In the genomic region with DNA sequence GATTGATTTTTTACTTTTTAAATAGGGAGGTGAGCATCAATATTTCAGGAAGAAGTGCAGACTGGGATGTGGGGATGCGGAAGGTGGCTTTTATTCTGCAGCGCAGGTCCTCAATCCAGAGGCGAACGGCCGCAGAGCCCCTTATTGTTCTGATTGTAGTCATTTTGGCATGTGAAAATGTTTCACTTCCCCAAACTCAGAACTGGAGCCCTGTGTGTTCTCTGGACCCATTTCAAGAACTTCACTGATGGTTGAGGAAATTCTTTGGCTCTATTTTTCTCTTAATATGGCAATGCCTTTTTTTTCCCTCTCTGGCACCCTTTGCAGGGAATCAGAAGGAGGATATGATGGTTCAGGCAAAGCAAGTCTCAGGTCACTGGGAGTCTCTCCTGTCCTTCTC, we compare ENCODE assay signal across 13 mouse cellular contexts. TPM values are rescaled to one million over a fixed set of nuclear protein-coding genes. Genes with fewer than 3 reads are reported as not detected.
DNase-seq lines count a peak whose midpoint lies in the region; ATAC-seq lines count a peak whose summit lies in the region.
"Had no signal": no experiment of that assay in that cellular context is flagged by ENCODE, and none has a peak within 500 bp of the region (broad histone marks: within the 10 kb centered on the region; RNA-seq: fewer than 3 reads in every experiment).

No protein-coding gene starts in this region.

- H3K9me3 ChIP-seq in limb, embryonic 13.5 days, result no peaks in the 10 kb centered on the region
- no peaks in the 10 kb centered on the region for H3K9me3 ChIP-seq in limb, embryonic 10.5 days (replicated peaks)
- no peaks in the 10 kb centered on the region for H3K9me3 ChIP-seq in neural tube, embryonic 15.5 days (replicated peaks)
- H3K9me3 ChIP-seq: liver, embryonic 12.5 days had no signal

- peak overlapping the region; percentile 45; the same call in 1 of the 2 replicates for H3K27ac ChIP-seq in limb, embryonic 13.5 days
- no peak overlapping the region for H3K27ac ChIP-seq in limb, embryonic 10.5 days
- H3K27ac ChIP-seq in neural tube, embryonic 15.5 days (replicated peaks), result no peak overlapping the region
- H3K27ac ChIP-seq: hindbrain, embryonic 14.5 days; liver, embryonic 12.5 days had no signal

- DNase-seq in limb, embryonic 10.5 days (ENCODE audit: low spot score), result no peak
- peak; percentile 68 for DNase-seq in Muller cell, postnatal 12 days (ENCODE audit: inconsistent ontology term)
- DNase-seq in brain, adult 2 months (ENCODE audit: low read depth, low spot score), result peak; percentile 26
- DNase-seq: cerebellum, adult 11-12 months; kidney, adult 11 months; right cerebral cortex, postnatal 4 days had no signal

- peaks cover 72% of the 10 kb centered on the region for H3K4me1 ChIP-seq in limb, embryonic 13.5 days
- peaks cover 42% of the 10 kb centered on the region for H3K4me1 ChIP-seq in limb, embryonic 10.5 days
- H3K4me1 ChIP-seq in neural tube, embryonic 15.5 days, result peaks cover 15% of the 10 kb centered on the region

- H3K4me3 ChIP-seq in limb, embryonic 13.5 days, result no peak overlapping the region
- H3K4me3 ChIP-seq in limb, embryonic 10.5 days, result no peak overlapping the region
- H3K4me3 ChIP-seq in neural tube, embryonic 15.5 days (replicated peaks), result no peak overlapping the region
- H3K4me3 ChIP-seq: liver, embryonic 12.5 days had no signal

- no peak for ATAC-seq in limb, embryonic 13.5 days (ENCODE audit: low FRiP score, low read depth)
- ATAC-seq in megakaryocyte progenitor cell, adult 5-6 weeks (replicated peaks; ENCODE audit: poor library complexity), result 0 out of 2 replicates have a peak, but pooled peaks have one; percentile 39
- no peak for ATAC-seq in monocyte, adult 5-6 weeks (replicated peaks; ENCODE audit: insufficient number of reproducible peaks, low FRiP score, low TSS enrichment, poor library complexity, severe bottlenecking)
- ATAC-seq in neural tube, embryonic 15.5 days (ENCODE audit: low FRiP score), result no peak
- ATAC-seq: forebrain, embryonic 16.5 days; liver, embryonic 12.5 days had no signal

- no peak overlapping the region for H3K9ac ChIP-seq in limb, embryonic 13.5 days
- no peak overlapping the region for H3K9ac ChIP-seq in neural tube, embryonic 15.5 days (replicated peaks)
- H3K9ac ChIP-seq: hindbrain, embryonic 14.5 days; liver, embryonic 12.5 days had no signal

- 83% methylated on average over 5 of the region's 5 CpGs for WGBS in limb, embryonic 13.5 days
- 93% methylated on average over 5 of the region's 5 CpGs for WGBS in limb, embryonic 10.5 days
- WGBS in neural tube, embryonic 15.5 days, result 83% methylated on average over 5 of the region's 5 CpGs

- peaks cover under 1% of the 10 kb centered on the region; the same call in 1 of the 2 replicates for H3K36me3 ChIP-seq in limb, embryonic 13.5 days
- no peaks in the 10 kb centered on the region for H3K36me3 ChIP-seq in limb, embryonic 10.5 days
- no peaks in the 10 kb centered on the region for H3K36me3 ChIP-seq in neural tube, embryonic 15.5 days
- H3K36me3 ChIP-seq: liver, embryonic 12.5 days had no signal

- H3K4me2 ChIP-seq in limb, embryonic 13.5 days (replicated peaks), result no peak overlapping the region
- no peak overlapping the region for H3K4me2 ChIP-seq in neural tube, embryonic 15.5 days
- H3K4me2 ChIP-seq: hindbrain, embryonic 14.5 days; liver, embryonic 12.5 days had no signal

- no peaks in the 10 kb centered on the region for H3K27me3 ChIP-seq in limb, embryonic 13.5 days
- H3K27me3 ChIP-seq in limb, embryonic 10.5 days (ENCODE audit: low read depth, poor library complexity, severe bottlenecking), result no peaks in the 10 kb centered on the region
- H3K27me3 ChIP-seq in neural tube, embryonic 15.5 days (replicated peaks), result no peaks in the 10 kb centered on the region
- H3K27me3 ChIP-seq: liver, embryonic 12.5 days had no signal

RNA-seq across cellular contexts. Expression of a gene that starts 33.2 kb away (rescaled TPM):
- polyA plus RNA-seq in limb, embryonic 13.5 days (2015; fragmentation: Nextera tagmentation; extraction: Ambion mirVana), result 78.4 and 87.6 TPM in 2 replicates
- 3.0 and 5.1 TPM in 2 replicates for polyA plus RNA-seq in limb, embryonic 10.5 days (2016; fragmentation: Nextera tagmentation; extraction: Ambion mirVana)
- not detected in 2 replicates for total RNA-seq in megakaryocyte progenitor cell, adult 5-6 weeks (2015)
- total RNA-seq in megakaryocyte progenitor cell, adult 5-6 weeks (2017), result 0.29 TPM in 1 of 2 replicates, not detected in the other
- 0.39 TPM in 1 of 3 replicates, not detected in the others for total RNA-seq in monocyte, adult 5-6 weeks (2017)
- polyA plus RNA-seq in neural tube, embryonic 15.5 days (2015; fragmentation: Nextera tagmentation; extraction: Ambion mirVana), result 23.7 and 25.1 TPM in 2 replicates
